Mouse (Mus musculus): ENCODE data around the gene Asic2.

The Asic2 gene

DNA sequence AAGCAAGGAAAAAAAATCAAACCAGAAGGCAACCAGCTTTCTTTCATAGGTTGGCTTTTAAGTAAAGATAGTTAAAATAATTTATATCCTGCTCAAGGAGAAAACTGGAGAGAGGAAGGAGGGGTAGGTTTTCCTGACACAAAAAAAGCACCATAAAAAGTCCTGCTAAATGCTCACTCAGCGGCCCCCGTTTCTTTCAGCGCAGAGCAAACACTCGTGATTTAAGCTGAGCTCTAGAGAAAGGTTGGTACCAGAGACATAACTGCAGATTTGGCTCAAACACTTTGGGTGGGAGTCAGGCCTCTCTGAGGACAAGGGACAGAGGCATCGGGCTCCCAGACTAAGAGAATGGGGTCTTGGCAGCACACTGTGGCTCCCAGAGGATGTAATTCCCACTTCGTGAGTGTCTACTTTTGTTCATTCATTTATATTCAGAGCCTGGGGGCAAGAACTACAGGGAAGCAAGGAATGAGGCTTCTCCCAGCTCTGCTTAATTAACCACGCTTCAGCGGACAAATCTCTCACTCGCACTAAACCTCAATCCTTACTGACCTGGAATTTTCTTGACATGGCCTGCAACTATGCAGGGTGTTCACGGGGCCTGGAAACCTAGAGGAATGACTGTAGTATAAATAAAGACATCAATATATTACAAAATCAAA lies 965.4 kb downstream of the Asic2 start:
- in situ Hi-C loops (cut with MboI) = no loop called here

DNA sequence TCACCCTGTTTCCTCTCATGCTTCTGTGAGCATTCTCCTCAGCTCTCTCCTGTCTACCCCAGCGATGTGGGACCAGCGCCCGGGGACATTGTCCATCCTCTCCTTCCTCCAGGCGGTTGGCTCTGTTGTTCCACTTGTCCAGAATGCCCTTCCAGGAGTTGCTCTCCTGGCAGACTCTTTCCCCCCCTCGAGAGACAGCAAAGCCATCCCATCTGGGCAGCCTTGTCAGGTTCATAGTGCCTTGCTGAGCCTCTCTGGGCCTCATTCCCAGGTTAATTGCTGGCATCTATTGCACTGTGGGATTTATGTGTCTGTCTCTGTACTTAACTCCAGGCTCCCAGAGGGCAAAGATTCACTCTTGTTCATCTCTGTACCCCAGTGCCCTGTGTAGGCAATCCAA lies 972.6 kb downstream of the Asic2 start:
- in situ Hi-C loops (cut with MboI) = no loop called here

DNA sequence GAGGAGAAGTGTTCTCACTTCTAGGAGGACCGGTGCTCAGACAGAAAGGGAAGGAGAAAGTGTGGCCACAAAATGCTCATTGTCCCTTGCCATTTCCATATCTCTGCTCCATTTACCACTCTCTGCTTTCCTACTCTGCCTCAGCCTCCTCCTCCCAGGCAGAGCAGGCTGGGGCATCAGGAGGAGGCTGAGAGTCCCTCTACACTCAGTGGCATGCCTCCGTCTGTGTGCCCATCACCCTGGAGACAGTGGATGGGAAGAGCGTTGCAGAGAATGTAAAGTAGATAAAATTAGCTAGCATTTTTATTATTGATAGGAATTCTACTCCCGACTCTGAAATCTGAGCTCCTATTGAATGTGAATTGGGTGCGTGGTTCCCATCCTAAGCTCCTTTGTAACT lies 984.7 kb downstream of the Asic2 start:
- in situ Hi-C loops (cut with MboI) = no loop called here

DNA sequence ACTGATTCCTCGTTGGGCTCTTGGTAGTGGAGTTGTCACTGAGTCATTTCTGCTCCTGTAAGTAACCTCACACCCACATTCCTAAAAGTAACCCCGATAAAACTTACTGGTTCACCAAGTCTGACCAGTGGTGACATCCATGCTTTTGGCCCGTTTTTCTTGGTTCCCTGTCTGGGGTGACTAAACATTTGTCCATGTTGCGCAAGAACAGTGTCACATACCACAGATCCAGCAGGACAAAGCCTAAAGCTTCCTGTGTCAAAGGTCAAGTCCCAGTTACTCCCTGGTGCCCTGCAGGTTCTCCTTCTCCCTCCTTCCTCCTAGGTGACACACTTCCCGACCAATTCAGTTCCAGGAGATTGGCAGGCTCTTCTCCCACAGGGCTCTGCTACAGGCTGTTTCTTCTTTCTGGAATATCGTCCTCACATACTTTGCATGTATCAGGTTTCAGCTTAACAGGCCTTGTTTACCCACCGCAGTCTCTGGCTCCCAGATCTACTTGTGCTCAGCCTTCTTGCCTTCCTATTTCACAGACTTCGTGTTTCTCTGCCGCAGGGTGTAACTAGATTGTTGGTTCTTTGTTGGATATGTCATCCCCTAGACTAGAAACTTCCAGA lies 991.9 kb downstream of the Asic2 start:
- in situ Hi-C loops (cut with MboI) = no loop called here

DNA sequence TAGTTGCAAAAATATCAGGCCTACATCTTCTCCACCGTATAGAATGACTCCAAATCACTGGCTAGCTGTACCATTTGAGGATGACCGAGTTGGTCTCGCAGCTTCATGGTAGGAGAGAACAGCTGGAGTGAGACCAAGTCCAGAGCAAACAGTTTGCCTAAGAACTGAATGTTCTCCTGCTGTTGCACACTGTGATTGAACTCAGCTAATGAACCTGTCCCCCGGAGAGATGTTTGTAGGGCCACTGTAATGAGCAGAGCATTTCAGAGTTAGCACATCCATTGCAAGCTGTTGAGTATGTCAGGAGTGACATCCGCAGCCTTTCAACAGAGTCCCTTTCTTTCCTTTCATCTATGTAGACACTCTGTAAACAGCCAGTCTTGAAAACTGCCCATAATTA lies 993.6 kb downstream of the Asic2 start:
- in situ Hi-C loops (cut with MboI) = no loop called here

DNA sequence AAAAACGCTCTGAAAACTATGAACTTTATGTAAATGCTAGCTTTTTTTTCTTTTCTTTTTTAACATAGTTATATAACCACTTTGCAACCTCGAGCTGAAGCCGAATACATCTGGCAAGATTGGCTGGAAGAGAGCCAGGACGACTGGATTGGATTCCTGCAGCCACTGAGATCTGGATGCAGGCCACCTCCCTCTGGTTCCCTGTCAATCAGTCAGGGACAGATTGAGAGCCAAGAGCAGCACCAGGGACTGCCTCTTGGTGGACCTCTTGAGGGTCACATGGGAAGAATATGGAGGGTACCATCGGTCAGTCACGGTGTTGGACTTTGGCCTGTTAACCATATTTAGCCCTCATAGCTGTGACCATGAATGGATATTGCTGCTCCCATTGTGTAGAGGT lies 994.3 kb downstream of the Asic2 start:
- in situ Hi-C loops (cut with MboI) = no loop called here

DNA sequence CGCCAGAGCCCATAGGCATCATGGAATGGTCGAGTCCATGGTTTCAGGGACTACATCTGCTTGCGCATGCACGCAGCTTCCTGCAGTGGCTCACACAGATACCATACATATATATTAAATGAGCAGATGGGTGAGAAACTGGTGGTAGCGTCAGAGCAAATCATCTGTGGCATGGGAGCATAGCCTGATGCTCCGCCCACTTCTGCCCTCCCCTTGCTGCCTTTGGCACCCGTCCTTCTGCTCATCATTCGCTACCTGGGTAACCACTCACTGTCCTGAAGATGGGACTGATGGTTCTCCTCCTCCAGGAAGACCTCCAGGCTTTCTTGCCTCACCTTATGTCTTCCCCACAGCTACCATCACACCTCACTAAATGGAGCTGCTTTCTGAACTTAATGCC lies 995.0 kb downstream of the Asic2 start:
- in situ Hi-C loops (cut with MboI) = no loop called here

DNA sequence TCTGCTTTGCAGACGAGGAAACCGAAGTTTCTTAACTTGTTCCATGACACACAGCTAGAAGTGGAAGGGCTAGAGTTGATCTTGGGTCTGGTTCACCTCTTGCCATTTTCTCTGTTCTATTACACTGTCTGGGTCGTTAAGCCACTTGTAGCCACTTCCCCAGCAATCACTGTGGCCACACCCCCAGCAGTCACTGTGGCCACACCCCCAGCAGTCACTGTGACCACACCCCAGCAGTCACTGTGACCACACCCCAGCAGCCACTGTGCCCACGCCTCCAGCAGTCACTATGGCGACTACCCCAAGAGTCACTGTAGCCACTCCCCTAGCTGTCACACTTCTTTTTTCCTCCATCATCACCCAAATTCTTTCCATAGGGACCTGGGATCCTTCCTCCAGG lies 1000.7 kb downstream of the Asic2 start:
- in situ Hi-C loops (cut with MboI) = no loop called here

DNA sequence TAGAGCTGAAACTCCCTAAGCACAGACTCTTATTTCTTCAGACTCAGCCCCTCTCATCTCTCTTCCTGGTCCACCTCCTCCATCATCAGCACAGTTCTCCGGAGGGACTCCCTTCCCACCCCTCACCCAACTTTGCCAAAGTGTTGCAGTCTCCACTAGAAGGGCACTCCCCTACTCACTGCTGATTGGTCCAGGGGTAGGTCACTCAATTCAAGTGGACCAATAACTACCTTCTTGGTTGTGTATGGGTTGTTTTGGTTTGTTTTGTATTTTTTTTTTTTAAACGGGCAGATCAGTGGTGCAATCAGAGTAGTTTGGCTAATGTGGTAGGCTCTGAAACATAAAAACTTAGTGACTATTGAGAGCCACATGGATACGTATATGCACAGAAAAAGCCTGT lies 1002.2 kb downstream of the Asic2 start:
- in situ Hi-C loops (cut with MboI) = no loop called here

DNA sequence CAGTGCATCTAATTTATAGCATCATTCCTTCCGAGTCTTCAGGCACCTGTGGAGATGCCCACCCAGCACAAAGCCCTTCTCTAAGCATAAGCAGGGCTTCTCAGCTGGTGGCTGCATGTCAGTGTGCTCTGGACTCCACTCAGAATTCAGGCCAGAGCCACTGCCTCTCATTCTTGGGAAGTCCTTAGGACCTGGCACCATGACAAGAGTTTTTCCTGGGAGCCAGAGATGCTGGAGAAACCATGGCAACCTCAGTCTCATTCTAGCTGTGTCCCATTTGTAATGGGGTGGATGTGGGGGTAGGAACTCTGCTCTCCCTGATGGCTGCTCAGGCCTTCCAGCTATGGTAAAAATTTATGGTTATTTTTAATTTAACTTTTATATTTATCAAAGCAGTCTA lies 1006.9 kb downstream of the Asic2 start:
- in situ Hi-C loops (cut with MboI) = no loop called here

DNA sequence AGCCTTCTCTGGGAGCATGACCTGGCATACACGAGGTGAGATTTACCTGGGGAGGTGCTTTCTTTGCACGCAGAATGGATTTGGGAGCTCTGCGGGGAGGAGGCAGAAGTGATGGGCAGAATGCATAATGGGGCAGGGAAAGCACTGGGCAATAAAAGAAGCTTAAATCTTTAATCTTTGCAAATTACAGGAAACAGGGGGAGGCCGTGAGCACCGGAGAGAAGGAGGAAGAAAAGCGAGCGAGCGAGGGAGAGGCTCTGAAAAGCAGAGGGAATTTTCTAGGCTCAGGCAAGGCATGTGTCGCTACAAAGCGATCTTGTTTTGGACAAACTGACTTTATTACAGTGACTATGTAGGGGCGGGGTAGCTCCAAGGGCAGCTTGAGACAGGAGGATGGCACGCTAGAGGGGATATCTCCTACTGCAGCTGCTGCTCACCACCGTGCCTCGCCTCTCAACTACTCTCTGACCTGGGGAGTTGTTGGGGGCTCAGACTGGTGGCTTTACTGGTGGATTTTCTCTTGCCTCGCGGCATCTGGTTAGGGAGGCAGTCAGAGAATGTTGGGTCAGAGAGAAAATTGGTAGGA lies 1010.1 kb downstream of the Asic2 start:
- in situ Hi-C loops (cut with MboI) = no loop called here

DNA sequence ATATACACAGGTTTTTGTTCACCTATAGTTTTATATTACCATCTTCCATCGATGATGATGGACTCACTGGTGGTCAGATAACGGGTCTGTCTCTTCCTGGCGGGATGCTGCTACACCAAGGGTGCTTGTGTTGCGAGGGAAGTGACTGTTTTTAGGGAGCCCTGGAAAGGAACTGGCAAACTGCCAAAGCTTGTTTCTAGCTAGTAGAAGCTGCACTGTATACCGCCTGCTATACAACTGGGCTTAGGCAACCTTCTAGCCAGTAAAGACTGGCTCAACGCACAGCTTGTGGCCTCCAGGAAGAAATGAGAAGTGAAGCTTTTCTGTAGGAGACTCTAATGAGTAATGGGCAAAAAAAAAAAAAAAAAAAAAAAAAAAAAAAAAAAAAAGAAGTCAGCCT lies 1012.3 kb downstream of the Asic2 start:
- in situ Hi-C loops (cut with MboI) = no loop called here

DNA sequence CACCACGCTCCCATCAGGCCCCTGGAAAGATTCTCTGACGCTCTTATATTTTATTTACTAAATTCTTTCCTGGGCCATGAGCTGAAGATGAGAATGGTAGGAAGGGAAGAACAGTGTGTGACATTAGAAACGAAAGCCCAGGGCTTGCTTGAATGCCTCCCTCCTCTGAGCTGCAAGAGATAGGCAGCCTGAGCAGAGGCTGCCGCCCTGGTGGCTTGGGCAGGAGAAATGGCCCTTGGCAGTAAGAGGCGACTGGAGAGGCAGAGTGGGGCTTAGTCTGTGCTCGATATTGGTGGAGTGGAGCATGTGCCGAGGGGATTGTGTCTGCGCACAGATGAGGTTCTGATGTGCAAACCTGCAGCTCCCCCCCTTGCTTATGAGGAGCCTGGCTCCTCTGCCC lies 1014.1 kb downstream of the Asic2 start:
- in situ Hi-C loops (cut with MboI) = no loop called here

DNA sequence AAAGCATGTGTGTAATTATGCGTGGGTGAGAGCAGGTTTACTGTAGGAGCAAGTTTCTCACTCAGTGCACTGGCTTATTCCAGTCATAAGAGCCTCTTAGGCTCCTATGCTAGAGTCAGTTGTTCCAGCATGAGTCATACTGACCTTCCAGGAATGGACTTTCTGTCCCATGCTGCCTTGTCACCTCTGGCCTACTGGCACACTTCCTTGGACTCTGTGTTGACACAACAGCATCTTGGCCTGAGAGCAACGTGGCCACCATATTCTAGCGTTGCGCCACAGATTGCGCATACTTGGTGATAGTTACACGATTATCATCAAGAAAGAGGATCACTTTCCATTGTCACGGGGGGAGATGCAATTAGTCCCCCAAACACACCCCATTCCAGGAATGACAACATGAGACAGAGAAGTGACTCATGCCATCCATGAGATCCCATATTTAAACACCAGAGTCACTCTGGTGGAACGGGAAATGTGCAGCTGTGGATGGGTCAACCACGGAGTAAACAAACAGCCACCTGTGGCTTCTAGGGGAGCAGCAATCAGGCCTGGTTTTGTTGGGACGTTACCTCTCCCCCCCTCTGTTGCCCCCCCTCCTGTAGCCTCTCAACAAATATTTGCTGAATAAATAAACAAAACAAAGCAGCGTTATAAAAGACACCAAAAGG lies 1019.1 kb downstream of the Asic2 start:
- in situ Hi-C loops (cut with MboI) = no loop called here

DNA sequence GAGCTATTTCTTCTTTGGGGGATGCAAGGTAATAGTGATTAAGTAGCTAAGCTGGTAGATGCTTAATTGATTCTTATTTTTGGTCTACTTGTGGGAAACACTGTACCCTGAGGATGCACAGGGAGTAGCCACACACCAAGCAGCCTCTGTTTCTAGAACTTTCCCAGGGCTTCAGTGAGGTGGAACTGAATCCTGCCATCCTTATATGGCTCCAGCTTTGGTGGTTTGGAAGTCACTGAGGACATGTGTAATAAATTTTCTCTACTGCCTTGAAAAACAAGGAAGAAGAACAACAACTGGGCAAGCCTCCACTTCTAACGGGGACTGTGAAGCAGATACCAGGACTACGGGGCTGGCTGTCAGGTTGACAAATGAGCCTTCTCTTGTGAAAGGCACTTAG lies 1020.2 kb downstream of the Asic2 start:
- in situ Hi-C loops (cut with MboI) = no loop called here

DNA sequence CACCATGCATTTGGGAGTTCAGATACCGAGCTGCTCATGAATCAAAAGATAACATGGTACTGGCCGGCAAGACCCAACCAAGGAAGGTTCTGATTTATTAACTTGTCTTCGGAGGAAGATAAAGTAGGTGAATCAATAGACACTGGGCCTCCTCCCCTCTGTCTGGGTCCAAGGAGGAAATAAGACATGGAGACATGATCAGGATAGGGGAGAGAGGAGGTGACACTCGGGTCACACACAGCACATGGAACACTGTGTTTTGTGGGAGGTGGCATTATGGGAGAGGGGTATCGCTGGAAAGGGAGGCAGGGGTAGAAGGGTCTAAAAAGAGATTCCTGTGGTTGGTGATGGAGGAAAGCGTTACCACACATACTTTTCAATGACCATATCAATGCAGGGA lies 1022.1 kb downstream of the Asic2 start:
- in situ Hi-C loops (cut with MboI) = no loop called here

DNA sequence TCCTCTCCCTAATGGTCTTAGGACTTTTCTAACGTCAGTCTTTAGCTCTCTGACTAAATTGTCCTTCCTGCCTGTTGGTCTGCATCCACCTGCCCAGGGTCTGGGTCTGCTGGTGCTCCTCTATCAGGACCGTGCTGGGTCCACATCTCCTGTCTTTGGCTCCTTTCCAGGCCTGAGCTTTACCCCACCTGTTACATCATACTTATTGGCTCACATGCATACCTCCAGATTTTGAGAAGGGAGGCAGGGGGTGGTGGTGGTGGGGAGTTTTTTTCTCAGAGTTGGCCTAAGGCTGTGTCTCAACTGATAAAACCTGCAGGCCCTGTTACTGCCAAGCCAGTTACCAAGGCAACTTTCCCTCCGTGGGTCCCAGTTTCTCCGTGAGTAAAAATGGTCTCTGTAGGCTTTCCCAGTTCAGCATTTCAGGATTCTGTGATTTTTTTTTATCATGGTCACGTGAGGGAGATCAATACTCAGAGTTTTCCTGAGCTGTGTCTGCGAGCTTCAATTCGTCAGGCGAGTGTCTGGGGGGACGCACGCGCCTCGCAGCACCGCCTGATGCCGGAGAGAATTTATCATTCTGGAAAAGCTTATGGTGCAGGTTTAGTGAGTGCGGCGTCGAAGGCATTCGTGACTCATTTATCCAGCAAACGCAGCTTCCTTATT lies 1044.8 kb downstream of the Asic2 start:
- in situ Hi-C loops (cut with MboI) = no loop called here

DNA sequence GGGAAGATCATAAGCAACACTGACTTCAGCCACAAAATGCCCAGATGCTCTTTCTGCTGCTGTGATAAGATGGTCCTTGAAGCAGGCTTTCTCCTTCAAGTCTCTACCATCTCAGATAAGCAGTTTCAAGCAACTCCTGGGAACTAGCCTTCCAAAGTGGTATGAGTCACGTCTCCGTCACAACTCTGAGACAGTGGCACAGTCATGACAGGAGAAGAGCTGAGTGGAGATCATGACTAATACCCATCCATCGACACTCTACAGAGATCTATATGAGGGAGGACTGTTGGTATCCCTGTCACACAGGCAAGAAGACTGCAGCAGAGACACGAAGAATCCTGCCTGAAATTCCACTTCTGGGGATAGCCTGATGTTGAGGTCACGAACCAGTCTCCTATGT lies 1049.9 kb downstream of the Asic2 start:
- in situ Hi-C loops (cut with MboI) = no loop called here

DNA sequence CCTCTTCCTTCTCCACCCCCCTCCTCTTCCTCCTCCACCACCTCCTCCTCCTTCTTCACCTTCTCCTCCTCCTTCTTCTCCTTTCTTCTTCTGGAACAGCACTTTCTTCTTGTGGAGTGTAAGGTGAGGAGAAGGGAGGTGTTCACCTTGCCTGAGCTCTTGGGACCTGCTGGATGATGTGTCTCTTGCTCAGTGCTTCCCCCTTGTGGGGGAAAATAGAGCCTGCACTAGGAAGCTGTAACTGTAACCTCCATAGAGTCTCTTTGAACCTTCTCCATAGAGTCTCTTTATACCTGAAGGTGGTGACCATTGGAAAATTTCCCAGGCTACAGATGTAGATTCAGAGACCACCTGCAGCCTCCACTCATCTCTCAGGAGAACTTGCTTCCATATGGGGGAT lies 1050.6 kb downstream of the Asic2 start:
- in situ Hi-C loops (cut with MboI) = no loop called here

DNA sequence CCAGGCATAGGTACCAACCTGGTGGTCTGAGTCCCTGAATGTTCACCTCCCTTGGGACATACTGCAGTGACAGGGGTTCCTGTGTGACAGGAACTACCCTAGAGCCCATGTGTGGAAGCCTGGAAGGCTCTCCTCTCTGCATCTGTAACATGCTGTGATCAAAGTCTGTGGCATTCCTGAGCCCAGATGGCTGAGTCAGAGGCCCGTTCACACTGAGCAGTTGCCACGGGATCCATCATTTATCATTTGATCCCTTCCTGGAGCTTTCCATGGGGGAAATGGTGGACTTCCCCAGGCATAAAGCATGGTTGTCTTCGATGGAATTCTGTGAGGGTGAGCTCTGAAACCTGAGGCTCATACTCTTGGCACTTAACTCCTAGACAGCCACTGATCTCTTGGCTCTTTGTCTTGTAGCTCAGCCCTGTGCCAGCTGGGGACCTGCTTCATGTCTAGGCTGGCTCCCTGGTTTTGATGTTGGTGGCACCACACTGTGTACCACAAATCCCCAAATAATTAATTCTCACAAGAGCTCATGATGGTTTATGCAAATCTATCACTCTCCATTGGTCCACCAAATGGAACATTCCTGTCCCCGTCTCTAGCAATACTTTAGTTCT lies 1054.7 kb downstream of the Asic2 start:
- in situ Hi-C loops (cut with MboI) = no loop called here

DNA sequence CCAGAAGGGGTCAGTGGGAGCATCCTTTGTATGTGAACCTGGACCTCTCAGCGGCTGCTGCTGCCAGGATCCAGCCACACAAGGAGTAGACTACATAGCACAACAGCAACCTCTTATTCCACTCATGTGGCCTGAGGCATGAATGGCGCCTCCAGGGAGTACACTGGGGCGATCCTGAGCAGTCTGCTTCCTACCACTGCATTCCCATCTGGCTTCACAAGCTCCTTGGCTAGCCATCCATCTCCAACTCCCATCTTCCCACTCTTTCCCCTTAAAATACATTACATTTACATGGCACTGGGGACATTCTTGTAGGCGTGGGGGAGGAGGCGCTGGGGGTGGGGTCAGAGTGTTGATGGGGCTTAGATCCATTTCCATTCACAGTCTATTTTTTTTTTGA lies 1055.5 kb downstream of the Asic2 start:
- in situ Hi-C loops (cut with MboI) = no loop called here

DNA sequence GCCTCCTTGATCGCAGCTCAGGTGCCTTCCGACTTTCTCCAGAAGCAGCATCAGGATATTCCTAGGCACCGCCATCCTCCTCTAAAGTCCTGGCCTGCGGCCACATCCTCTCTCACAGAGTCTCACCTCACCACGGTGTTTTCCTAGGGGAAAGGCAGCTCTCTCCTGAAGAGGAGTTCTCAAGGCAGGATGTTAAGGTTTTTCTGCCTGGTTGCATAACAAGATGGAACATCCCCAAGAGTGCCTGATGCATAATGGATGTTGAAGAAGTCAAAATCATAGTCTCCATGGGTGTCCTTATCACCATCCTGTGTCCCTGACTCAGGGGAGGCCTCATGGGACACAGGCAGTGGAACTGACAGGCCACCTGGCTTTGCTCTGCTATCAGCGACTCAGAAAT lies 1060.4 kb downstream of the Asic2 start:
- in situ Hi-C loops (cut with MboI) = no loop called here

Measured in mature B cell (primary cell).